Mouse (Mus musculus): Measurements from ENCODE around the gene Pgbd1. TPM values are rescaled to one million over a fixed set of nuclear protein-coding genes. Genes with fewer than 3 reads are reported as not detected.

Gene Pgbd1
- total RNA-seq, 1 experiment = 1.2 TPM

DNA sequence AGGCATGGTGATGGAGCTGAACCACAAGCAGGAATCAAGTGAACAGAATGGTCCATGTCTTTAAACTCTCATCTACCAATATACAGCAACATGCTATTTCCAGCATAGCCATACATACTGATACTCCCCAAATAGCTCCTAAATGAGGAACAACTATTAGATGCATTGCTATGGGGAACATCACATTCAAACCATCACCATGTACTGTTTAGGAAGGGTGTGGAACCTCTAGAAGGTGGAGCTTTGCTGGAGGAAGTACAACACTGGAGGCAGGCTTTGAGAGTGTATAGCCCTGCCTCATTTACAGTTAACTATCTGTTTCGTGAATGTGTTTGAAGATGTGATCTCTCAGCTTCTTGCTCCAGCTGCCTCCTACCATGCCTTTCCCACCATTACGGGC is 63.1 kb downstream of the Pgbd1 start:
- no peaks in the 10 kb centered on the region for H3K4me1 ChIP-seq (ENCODE audit: control insufficient read depth in 2 of 2, insufficient read depth in 2 of 2, low read length in 2 of 2, poor library complexity in 1 of 2)
- DNase-seq (ENCODE audit: low read depth, low spot score) = no peak
- in situ Hi-C loops (cut with MboI; ENCODE audit: low sequenced_read_pairs in 2 of 2, unreplicated experiment in 2 of 2) = loop anchor here in 1 of 2 experiments (25.0 kb wide), 1 partner anchor 310 kb away; the partner anchor contains the start of genes Olfr1359 and Olfr1360
- no peak overlapping the region for H3K4me3 ChIP-seq (ENCODE audit: insufficient read depth in 1 of 2, low read depth in 1 of 2, low read length in 2 of 2, poor library complexity in 1 of 2, severe bottlenecking in 1 of 2)
- no peaks in the 10 kb centered on the region for H3K9me3 ChIP-seq (ENCODE audit: control insufficient read depth, insufficient read depth, low read depth, low read length)
- no peak overlapping the region for H3K27ac ChIP-seq (ENCODE audit: insufficient read depth, low read depth, low read length, poor library complexity, severe bottlenecking)
- no peak overlapping the region for H3K9ac ChIP-seq (ENCODE audit: insufficient read depth, low read depth, low read length, poor library complexity, severe bottlenecking)
- H3K36me3 ChIP-seq (ENCODE audit: control insufficient read depth, insufficient read depth, low read length, poor library complexity, severe bottlenecking) = no peaks in the 10 kb centered on the region
- no peak for TF ChIP-seq CHD2 (IDR thresholded peaks at IDR 0.05; ENCODE audit: low read depth, low read length)
- no peak for TF ChIP-seq MAFK (IDR thresholded peaks at IDR 0.05; ENCODE audit: insufficient read depth, low read depth, low read length)
- no peak for TF ChIP-seq ZNF384 (IDR thresholded peaks at IDR 0.05; ENCODE audit: low read depth, low read length)
- no peak for TF ChIP-seq ZC3H11A (IDR thresholded peaks at IDR 0.05; ENCODE audit: borderline replicate concordance, low read depth, low read length)
- TF ChIP-seq HCFC1 (IDR thresholded peaks at IDR 0.05; ENCODE audit: borderline replicate concordance, insufficient read depth, low read length) = no peak

DNA sequence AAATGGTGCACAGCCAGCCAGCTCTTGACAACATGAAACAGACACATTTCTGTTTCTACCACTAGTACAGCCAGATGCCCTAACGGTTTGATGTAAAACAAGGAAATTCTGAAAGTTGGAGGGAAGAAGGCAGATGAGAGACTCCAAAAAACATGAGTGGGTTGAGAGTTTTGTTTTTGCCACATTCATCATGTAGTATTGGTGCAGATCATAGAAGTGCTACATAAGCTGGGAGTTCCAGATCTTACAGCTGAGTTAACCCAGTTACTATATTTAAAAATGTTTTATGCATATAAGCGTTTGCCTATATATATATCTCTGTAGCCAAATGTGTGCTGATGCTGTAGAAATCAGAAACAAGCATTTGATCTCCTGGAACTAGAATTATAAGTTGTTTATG is 68.2 kb downstream of the Pgbd1 start:
- no peaks in the 10 kb centered on the region for H3K9me3 ChIP-seq (ENCODE audit: control insufficient read depth, insufficient read depth, low read depth, low read length)
- DNase-seq (ENCODE audit: low read depth, low spot score) = no peak
- no peak for TF ChIP-seq MAFK (IDR thresholded peaks at IDR 0.05; ENCODE audit: insufficient read depth, low read depth, low read length)
- no peak for TF ChIP-seq HCFC1 (IDR thresholded peaks at IDR 0.05; ENCODE audit: borderline replicate concordance, insufficient read depth, low read length)
- TF ChIP-seq CHD2 (IDR thresholded peaks at IDR 0.05; ENCODE audit: low read depth, low read length) = no peak
- TF ChIP-seq ZC3H11A (IDR thresholded peaks at IDR 0.05; ENCODE audit: borderline replicate concordance, low read depth, low read length) = no peak
- no peak for TF ChIP-seq ZNF384 (IDR thresholded peaks at IDR 0.05; ENCODE audit: low read depth, low read length)

More for the DNA sequence above, 68.2 kb downstream of the Pgbd1 start:
- no peak overlapping the region for H3K9ac ChIP-seq (ENCODE audit: insufficient read depth, low read depth, low read length, poor library complexity, severe bottlenecking)
- in situ Hi-C loops (cut with MboI; ENCODE audit: low sequenced_read_pairs in 2 of 2, unreplicated experiment in 2 of 2) = no loop called here
- no peak overlapping the region for H3K4me3 ChIP-seq (ENCODE audit: insufficient read depth in 1 of 2, low read depth in 1 of 2, low read length in 2 of 2, poor library complexity in 1 of 2, severe bottlenecking in 1 of 2)
- no peak overlapping the region for H3K27ac ChIP-seq (ENCODE audit: insufficient read depth, low read depth, low read length, poor library complexity, severe bottlenecking)
- peaks cover 5% of the 10 kb centered on the region for H3K36me3 ChIP-seq (ENCODE audit: control insufficient read depth, insufficient read depth, low read length, poor library complexity, severe bottlenecking)
- H3K4me1 ChIP-seq (ENCODE audit: control insufficient read depth in 2 of 2, insufficient read depth in 2 of 2, low read length in 2 of 2, poor library complexity in 1 of 2) = no peaks in the 10 kb centered on the region

Other genes starting within 250 kb of the Pgbd1 start
- not detected in 2 replicates for gene Gpx5, start 148.3 kb downstream of the Pgbd1 start, total RNA-seq (2012; rRNA removed)
- gene Gpx6, start 128.9 kb downstream of the Pgbd1 start, total RNA-seq (2012; rRNA removed) = 2.1 and 2.2 TPM in 2 replicates
- gene Olfr1367, start 94.1 kb downstream of the Pgbd1 start, total RNA-seq (2012; rRNA removed) = not detected in 2 replicates
- 7.1 and 10.4 TPM in 2 replicates for gene Zscan12, start 78.2 kb downstream of the Pgbd1 start, total RNA-seq (2012; rRNA removed)
- gene Zkscan3, start 38.3 kb downstream of the Pgbd1 start, total RNA-seq (2012; rRNA removed) = 20.4 and 21.7 TPM in 2 replicates
- 22.9 and 25.8 TPM in 2 replicates for gene Zscan26, start 12.7 kb upstream of the Pgbd1 start, total RNA-seq (2012; rRNA removed)
- 0.58 and 0.98 TPM in 2 replicates for gene Nkapl, start 27.5 kb upstream of the Pgbd1 start, total RNA-seq (2012; rRNA removed)
- 0.31 and 0.79 TPM in 2 replicates for gene Zkscan4, start 37.8 kb upstream of the Pgbd1 start, total RNA-seq (2012; rRNA removed)
- not detected in 2 replicates for gene Gm10065, start 38.4 kb upstream of the Pgbd1 start, total RNA-seq (2012; rRNA removed)
- gene AK157302, start 54.2 kb upstream of the Pgbd1 start, total RNA-seq (2012; rRNA removed) = 0.11 and 0.31 TPM in 2 replicates
- gene Gm11273, start 60.4 kb upstream of the Pgbd1 start, total RNA-seq (2012; rRNA removed) = 23.4 and 35.7 TPM in 2 replicates
- 9.2 and 16.1 TPM in 2 replicates for gene Zkscan8, start 90.1 kb upstream of the Pgbd1 start, total RNA-seq (2012; rRNA removed)
- gene Olfr1366, start 101.8 kb upstream of the Pgbd1 start, total RNA-seq (2012; rRNA removed) = not detected in 2 replicates
- gene Olfr1535, start 118.8 kb upstream of the Pgbd1 start, total RNA-seq (2012; rRNA removed) = not detected in 2 replicates
- gene Olfr1364, start 140.7 kb upstream of the Pgbd1 start, total RNA-seq (2012; rRNA removed) = not detected in 2 replicates
- not detected in 2 replicates for gene Olfr1362, start 173.0 kb upstream of the Pgbd1 start, total RNA-seq (2012; rRNA removed)
- 0.13 TPM in 1 of 2 replicates, not detected in the other for gene Olfr11, start 201.5 kb upstream of the Pgbd1 start, total RNA-seq (2012; rRNA removed)
- not detected in 2 replicates for gene Olfr1361, start 222.3 kb upstream of the Pgbd1 start, total RNA-seq (2012; rRNA removed)
- gene Olfr1360, start 236.3 kb upstream of the Pgbd1 start, total RNA-seq (2012; rRNA removed) = not detected in 2 replicates

Measured in ES-E14 (cell line).